Mouse (Mus musculus): ENCODE measurements around the gene Adgrl2.

Gene Adgrl2

GRCm38 (mm10) chr3:148885184-148885583 is 105.2 kb downstream of the Adgrl2 start:
- DNase-seq (ENCODE audit: low spot score in 2 of 2) = no peak

DNA sequence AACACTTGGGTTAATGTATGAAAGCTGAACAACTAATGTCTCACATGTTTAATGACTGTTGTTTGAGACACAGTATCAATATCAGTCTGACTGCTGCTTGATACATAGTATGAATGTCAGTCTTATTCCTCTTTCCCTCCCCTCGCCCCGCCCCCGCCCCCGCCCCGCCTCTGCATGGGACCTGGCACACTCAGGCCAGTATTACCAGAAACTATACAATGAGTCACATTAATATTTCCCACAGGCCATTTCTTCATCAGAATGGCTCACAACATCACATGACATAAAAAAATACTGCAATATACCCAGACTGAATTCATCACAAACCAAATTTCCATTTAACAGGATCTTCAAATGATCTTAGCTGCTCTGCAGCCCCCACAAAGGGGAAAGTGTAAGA is 108.9 kb downstream of the Adgrl2 start:
- DNase-seq (ENCODE audit: low spot score in 2 of 2) = no peak

DNA sequence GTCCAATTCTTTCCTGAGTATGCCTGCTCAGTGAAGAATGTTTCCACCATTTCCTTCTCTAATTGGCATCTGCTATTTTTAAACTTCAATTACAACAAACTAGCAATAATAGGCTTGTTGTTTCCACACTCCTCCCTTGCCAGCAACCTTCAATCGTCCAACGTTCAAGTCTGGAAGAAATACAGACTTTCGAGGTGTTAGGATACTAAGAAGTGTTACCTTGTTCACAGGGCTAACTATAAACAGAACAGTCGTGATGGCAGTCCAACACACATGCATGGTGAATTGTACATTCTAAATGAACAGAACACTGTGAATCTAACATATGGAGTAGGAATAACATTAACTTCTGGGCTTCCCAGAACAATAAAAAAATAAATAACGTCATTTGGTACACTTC is 117.8 kb downstream of the Adgrl2 start:
- DNase-seq (ENCODE audit: low spot score in 2 of 2) = no peak

- DNase-seq (ENCODE audit: low spot score in 2 of 2) = no peak
Observed at GRCm38 (mm10) chr3:148871792-148872464, 118.4 kb downstream of the Adgrl2 start.

DNA sequence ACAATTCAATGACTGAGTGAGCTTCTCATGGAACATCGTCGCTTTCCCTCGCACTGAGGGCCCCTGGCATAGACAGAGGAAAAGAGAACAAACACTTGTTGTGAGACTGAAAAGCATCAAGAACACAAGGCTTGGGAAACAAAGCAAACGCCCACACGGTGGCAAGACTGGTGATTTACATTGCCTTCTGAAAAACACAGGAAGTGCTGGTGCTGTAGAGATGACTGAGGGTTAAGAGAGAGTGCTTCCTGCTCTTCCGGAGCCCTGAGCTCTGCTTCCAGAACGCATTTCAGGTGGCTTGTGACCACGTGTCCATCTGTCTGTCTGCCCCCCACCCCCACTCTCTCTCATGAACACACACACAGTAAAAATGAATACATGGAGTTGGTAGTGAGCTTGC is 122.7 kb downstream of the Adgrl2 start:
- no peak for DNase-seq (ENCODE audit: low spot score in 2 of 2)

- no peak for DNase-seq (ENCODE audit: low spot score in 2 of 2)
Observed at GRCm38 (mm10) chr3:148866633-148867032, 123.7 kb downstream of the Adgrl2 start.

- no peak for DNase-seq (ENCODE audit: low spot score in 2 of 2)
Observed at GRCm38 (mm10) chr3:148866053-148866452, 124.3 kb downstream of the Adgrl2 start.

DNA sequence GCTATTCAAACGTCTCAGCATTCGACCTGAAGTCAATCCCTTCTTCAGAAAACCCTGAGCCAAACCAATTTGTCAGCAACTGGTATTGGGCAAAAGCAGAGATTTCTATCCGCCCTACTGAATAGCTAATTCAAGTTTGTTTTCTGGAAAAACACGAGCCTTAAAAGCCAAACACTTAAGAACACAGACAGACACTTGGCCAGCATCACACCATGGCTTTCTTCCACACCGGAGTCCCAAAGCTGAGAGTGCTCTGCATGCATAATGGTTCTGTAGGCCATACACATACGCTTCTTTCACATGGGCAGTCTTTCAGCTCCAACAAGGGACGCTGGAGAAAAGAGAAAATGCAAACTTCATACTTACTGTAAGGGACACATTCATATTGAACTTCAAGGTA is 125.1 kb downstream of the Adgrl2 start:
- no peak for DNase-seq (ENCODE audit: low spot score in 2 of 2)

DNA sequence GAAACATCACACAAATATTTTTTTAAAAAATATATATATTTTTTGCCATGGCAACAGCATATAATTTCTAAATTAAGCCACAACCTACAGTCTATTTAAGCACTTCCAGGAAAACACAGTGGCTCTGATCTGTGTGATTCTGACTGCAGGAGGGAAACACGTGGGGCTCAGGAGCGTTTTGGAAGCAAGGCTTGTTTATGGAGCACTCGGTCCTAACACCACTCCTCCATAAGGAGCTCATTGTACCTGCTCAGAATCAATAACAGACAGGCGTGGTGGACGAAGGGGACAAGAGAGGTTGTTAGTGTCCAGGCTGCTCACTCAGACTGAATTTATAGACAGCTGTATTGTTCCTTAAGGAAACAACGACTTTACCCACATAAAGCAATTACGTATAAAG is 128.5 kb downstream of the Adgrl2 start:
- no peak for DNase-seq (ENCODE audit: low spot score in 2 of 2)

DNA sequence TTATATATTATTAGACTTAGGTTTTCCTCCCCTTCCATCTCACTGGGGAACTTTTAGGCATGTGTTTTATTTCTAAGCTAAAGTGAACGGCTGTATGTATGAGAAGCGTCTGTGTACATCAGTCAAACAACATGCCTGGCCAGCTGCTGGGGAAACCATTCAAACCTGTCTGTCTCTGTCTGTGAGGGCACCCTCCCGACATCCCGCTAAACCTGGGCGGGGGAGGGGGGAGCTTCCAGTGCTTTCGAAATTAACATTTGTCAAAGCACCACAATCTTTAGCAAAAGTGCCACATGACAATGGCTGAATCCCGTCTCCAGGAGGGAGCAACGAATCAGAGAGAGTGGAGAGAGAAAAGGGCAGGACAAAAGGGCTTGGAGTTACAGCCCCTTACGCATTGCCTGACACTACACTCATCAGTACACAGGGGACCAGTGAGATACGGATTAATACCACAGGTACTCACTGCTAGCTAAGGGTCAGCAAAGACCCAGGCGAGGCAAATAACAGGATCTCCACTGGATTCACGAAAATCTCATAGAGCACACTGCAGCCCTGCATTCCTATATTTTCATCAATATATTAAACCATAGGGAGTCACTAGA is 135.9 kb downstream of the Adgrl2 start:
- no peak for DNase-seq (ENCODE audit: low spot score in 2 of 2)

DNA sequence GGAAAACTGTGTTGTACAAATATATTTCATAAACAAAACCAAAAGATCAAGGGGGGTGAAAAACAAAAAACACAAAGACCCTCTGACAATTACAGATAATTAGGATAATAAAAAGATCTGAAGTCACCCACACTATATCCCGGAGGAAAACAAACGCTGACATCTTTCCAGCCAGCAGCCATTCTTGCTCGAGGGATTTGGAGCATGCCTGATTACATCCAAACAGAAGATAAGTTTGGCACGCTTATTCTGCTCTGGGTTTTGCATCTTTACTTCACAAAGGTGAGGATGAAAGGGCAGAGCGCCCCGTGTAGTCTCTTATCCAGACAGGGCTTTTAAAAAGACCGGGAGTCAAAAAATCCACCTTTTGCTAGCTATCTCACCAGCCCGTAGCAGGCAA is 137.0 kb downstream of the Adgrl2 start:
- no peak for DNase-seq (ENCODE audit: low spot score in 2 of 2)

- no peak for DNase-seq (ENCODE audit: low spot score in 2 of 2)
Observed at GRCm38 (mm10) chr3:148852556-148852955, 137.8 kb downstream of the Adgrl2 start.

DNA sequence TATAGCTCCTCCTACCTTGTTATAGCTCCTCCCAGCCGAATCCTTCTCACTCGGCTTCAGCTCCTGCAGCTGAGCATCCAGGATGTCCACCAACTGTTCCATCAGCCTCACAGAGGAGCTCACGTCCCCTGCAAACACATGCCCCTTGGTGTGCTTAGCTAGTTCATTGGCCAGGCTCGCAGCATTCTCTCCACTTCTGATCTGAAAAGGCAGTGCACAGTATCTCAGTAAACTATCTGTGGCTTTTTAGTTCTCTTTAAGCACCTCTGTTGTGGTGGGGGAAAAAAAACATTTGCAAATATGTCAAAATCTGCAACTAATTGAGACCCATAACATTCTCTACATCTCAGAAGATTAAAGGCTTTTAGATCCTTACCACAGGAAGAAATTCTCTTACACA is 139.5 kb downstream of the Adgrl2 start:
- DNase-seq (ENCODE audit: low spot score in 2 of 2) = no peak

DNA sequence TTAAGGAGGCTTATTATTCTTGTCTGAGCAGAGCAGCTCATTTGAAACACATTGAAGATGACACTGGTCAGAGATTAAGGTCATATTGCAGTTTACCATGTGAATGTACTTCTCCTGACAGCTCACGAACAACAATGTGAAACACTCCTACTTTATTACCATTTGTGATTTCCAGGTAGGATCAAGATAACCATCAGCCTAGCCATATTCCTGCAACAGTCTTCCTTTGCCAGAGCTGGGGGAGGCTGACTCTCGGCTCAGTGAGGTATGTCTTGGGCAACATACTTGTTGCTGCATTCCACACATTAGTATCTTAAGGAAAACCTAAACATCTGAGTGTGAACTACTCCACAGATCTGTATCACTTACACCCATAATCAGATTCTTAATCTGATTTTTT is 142.0 kb downstream of the Adgrl2 start:
- DNase-seq (ENCODE audit: low spot score in 2 of 2) = no peak

DNA sequence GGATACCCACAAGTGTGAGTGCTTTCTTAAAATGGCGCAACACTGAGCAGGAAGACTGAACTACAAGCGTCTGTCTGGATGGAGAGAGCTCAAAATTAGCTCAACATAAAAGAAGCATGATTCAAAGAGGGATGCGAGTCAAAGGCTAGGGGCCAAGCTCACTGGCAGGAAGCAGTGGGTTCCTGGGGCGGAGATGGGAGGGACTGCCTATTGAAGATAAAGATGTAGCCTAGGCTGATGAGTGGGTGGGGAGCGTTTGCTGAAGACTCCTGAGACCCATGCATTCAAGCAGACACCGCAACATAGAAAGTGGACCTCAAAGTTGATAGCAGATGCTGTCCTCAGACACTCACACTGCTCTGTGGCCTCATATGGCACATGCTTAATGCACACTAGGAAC is 146.2 kb downstream of the Adgrl2 start:
- no peak for DNase-seq (ENCODE audit: low spot score in 2 of 2)

GRCm38 (mm10) chr3:148842533-148842932 is 147.8 kb downstream of the Adgrl2 start:
- no peak for DNase-seq (ENCODE audit: low spot score in 2 of 2)

GRCm38 (mm10) chr3:148838835-148839296 is 151.5 kb downstream of the Adgrl2 start:
- no peak for DNase-seq (ENCODE audit: low spot score in 2 of 2)

- no peak for DNase-seq (ENCODE audit: low spot score in 2 of 2)
Observed at GRCm38 (mm10) chr3:148838095-148838834, 152.1 kb downstream of the Adgrl2 start.

DNA sequence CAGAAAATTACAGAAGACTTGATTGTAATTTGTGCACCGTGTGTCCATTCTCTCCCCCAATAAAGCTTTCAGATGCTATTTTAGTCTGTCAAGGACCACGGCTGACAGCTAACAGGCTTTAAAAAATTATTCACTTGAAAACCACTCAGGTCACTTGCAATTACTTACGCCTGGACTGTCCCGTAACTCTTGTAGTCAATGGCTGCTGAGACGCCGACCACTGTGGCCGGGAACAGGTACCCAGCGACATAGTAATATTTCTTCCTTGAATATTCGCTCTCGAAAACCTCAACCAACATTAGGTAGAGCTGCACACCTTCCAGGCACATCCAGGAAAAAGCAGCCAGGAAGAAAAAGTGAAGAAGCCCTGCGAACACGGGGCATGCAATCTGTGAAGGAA is 155.2 kb downstream of the Adgrl2 start:
- DNase-seq (ENCODE audit: low spot score in 2 of 2) = no peak

DNA sequence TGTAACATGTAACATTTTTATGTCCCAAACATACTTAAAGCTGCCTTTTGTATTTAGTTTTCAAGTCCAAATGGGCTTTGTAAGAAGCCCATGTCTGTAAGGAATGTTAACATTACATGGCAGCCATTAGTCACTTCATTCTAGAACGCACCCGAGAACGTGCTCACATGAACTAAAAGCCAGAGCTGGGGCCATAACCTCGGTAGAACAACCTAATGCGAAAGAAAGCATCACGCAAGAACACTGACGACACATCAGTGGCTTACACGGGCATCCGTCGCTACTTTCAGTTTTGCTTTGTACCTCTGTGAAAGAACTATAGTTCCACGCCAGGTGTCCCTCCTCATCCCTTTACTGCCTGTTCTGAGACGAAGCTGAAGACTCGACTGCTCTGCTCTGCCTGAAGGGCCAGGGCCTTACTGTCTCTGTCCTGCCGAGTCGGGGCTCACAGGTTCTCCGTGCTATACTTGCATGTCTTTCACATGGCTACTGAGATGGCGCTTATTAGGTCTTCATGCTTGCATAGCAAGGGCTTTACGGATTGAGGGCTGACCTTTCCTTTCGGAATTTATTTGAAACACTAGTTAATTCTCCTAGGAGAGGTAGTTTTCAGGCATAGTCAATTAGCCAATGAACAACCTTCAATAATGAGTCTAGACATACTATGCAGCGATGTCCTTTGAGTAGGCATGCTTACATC is 157.1 kb downstream of the Adgrl2 start:
- no peak for DNase-seq (ENCODE audit: low spot score in 2 of 2)

GRCm38 (mm10) chr3:148832001-148832400 is 158.4 kb downstream of the Adgrl2 start:
- DNase-seq (ENCODE audit: low spot score in 2 of 2) = no peak

GRCm38 (mm10) chr3:148828519-148828918 is 161.8 kb downstream of the Adgrl2 start:
- no peak for DNase-seq (ENCODE audit: low spot score in 2 of 2)

Data from cerebellum, postnatal 4 days (tissue).